Mouse (Mus musculus) regulatory T cell (primary cell): ENCODE measurements around the gene Myt1l.

Source experiments
- in situ Hi-C: fragments of 300-600 bp; cut with MboI, MseI; formaldehyde crosslinking; loops from one replicate; pipeline ENCODE4 v1.15.1; 2025; ENCODE audit warnings: high pct_unique_total_duplicates

Gene Myt1l

GRCm38 (mm10) chr12:29815466-29815865 lies 287.3 kb downstream of the Myt1l start:
- in situ Hi-C loops: no loop called here

GRCm38 (mm10) chr12:29816130-29816529 lies 287.9 kb downstream of the Myt1l start:
- in situ Hi-C loops: no loop called here

- in situ Hi-C loops: no loop called here
These were observed 288.6 kb downstream of the Myt1l start for GRCm38 (mm10) chr12:29816761-29817160.

- in situ Hi-C loops: no loop called here
These were observed 294.0 kb downstream of the Myt1l start for GRCm38 (mm10) chr12:29822216-29822615.

GRCm38 (mm10) chr12:29823766-29824417 lies 295.7 kb downstream of the Myt1l start:
- in situ Hi-C loops: no loop called here

- in situ Hi-C loops: no loop called here
These were observed 302.4 kb downstream of the Myt1l start for GRCm38 (mm10) chr12:29830571-29830970.

GRCm38 (mm10) chr12:29831356-29831755 lies 303.2 kb downstream of the Myt1l start:
- in situ Hi-C loops: no loop called here

- in situ Hi-C loops: no loop called here
These were observed 309.2 kb downstream of the Myt1l start for GRCm38 (mm10) chr12:29837301-29837791.

GRCm38 (mm10) chr12:29838421-29838820 lies 310.2 kb downstream of the Myt1l start:
- in situ Hi-C loops: no loop called here

GRCm38 (mm10) chr12:29849936-29850335 lies 321.8 kb downstream of the Myt1l start:
- in situ Hi-C loops: no loop called here

GRCm38 (mm10) chr12:29854151-29854585 lies 326.0 kb downstream of the Myt1l start:
- in situ Hi-C loops: no loop called here

- in situ Hi-C loops: no loop called here
These were observed 326.8 kb downstream of the Myt1l start for GRCm38 (mm10) chr12:29855007-29855406.

GRCm38 (mm10) chr12:29860986-29861385 lies 332.8 kb downstream of the Myt1l start:
- in situ Hi-C loops: no loop called here

- in situ Hi-C loops: no loop called here
These were observed 340.1 kb downstream of the Myt1l start for GRCm38 (mm10) chr12:29868295-29868694.

GRCm38 (mm10) chr12:29868781-29869180 lies 340.6 kb downstream of the Myt1l start:
- in situ Hi-C loops: no loop called here

GRCm38 (mm10) chr12:29872156-29872815 lies 344.1 kb downstream of the Myt1l start:
- in situ Hi-C loops: no loop called here

- in situ Hi-C loops: no loop called here
These were observed 345.1 kb downstream of the Myt1l start for GRCm38 (mm10) chr12:29873281-29873772.

GRCm38 (mm10) chr12:29877977-29878376 lies 349.8 kb downstream of the Myt1l start:
- in situ Hi-C loops: loop anchor here (25.0 kb wide), 1 partner anchor 1291 kb away; the partner anchor contains the start of gene Allc

GRCm38 (mm10) chr12:29882871-29883617 lies 354.9 kb downstream of the Myt1l start:
- in situ Hi-C loops: loop anchor here (25.0 kb wide), 1 partner anchor 1296 kb away; the partner anchor contains the start of gene Allc

- in situ Hi-C loops: loop anchor here (25.0 kb wide), 1 partner anchor 1297 kb away; the partner anchor contains the start of gene Allc
These were observed 356.2 kb downstream of the Myt1l start for GRCm38 (mm10) chr12:29884376-29884775.

- in situ Hi-C loops: loop anchor here (25.0 kb wide), 1 partner anchor 1307 kb away; the partner anchor contains the start of gene Allc
These were observed 366.5 kb downstream of the Myt1l start for GRCm38 (mm10) chr12:29894669-29895068.
